Mouse (Mus musculus) hindbrain, embryonic 10.5 days (tissue): ENCODE data around the gene Als2cr12. TPM values are rescaled to one million over a fixed set of nuclear protein-coding genes. Genes with fewer than 3 reads are reported as not detected.
"Not testable (repeated sequence)": the region's sequence is repeated elsewhere in the genome, so short reads cannot be mapped to it uniquely, and the experiment has no call there.

Experiments used
- DNase-seq: peaks from one replicate; pipeline ENCODE4 v3.0.0-alpha.2; 2017; ENCODE audit warnings: low spot score
- H3K27ac ChIP-seq: fragments of 300-500 bp; sonication (generic); 2 replicates; pipeline ENCODE4 v1.5.1; 2016; ENCODE audit warnings: mild to moderate bottlenecking, moderate library complexity
- H3K27me3 ChIP-seq: fragments of 300-500 bp; sonication (generic); 2 replicates; pipeline ENCODE4 v1.6.1; 2016; ENCODE audit warnings: mild to moderate bottlenecking; ENCODE audit not compliant: poor library complexity, insufficient read depth, severe bottlenecking
- H3K36me3 ChIP-seq: fragments of 300-500 bp; sonication (generic); 2 replicates; pipeline ENCODE4 v1.6.1; 2016; ENCODE audit warnings: mild to moderate bottlenecking, moderate library complexity
- H3K4me1 ChIP-seq: fragments of 300-500 bp; sonication (generic); replicated peaks from 2 replicates; pipeline ENCODE4 v1.6.1; 2016; ENCODE audit warnings: mild to moderate bottlenecking
- H3K4me3 ChIP-seq: fragments of 300-500 bp; sonication (generic); 2 replicates; pipeline ENCODE4 v1.5.1; 2016; ENCODE audit warnings: mild to moderate bottlenecking, moderate library complexity
- H3K9me3 ChIP-seq: fragments of 300-500 bp; sonication (generic); 2 replicates; pipeline ENCODE4 v1.6.1; 2016; ENCODE audit warnings: mild to moderate bottlenecking, moderate library complexity
- WGBS: fragments of 180-500 bp; shearing (Covaris S2); methylation state at CpG from one replicate; pipeline ENCODE4 v1.1.7; 2016; 5-methylcytosine and 5-hydroxymethylcytosine counted together
- polyA plus RNA-seq: library from polyadenylated mRNA; unstranded; fragments of >200 nt; fragmentation: Nextera tagmentation; extraction: Ambion mirVana; gene quantifications from 2 replicates; pipeline ENCODE4 v1.2.1, GENCODE M21; 2016

The Als2cr12 gene
- polyA plus RNA-seq, 1 experiment from 2014 or later, result not detected

GRCm38 (mm10) chr1:58693696-58694095 is 2.1 kb downstream of the Als2cr12 start:
- 79% methylated on average over 1 of the region's 1 CpGs for WGBS
- Histone ChIP-seq H3K4me3 (no peak overlapping the region), H3K27me3 (no peaks in the 10 kb centered on the region), H3K9me3 (no peaks in the 10 kb centered on the region), H3K36me3 (no peaks in the 10 kb centered on the region), H3K27ac (no peak overlapping the region), H3K4me1 (no peaks in the 10 kb centered on the region)
- DNase-seq, result no peak

- not testable (repeated sequence) for H3K4me1 ChIP-seq, H3K4me3 ChIP-seq, H3K9me3 ChIP-seq, DNase-seq, H3K27me3 ChIP-seq, H3K27ac ChIP-seq, H3K36me3 ChIP-seq
- WGBS, result 50% methylated on average over 1 of the region's 1 CpGs
These were observed 4.1 kb downstream of the Als2cr12 start for GRCm38 (mm10) chr1:58691718-58692117.

GRCm38 (mm10) chr1:58690834-58691488 is 4.8 kb downstream of the Als2cr12 start:
- not testable (repeated sequence) for DNase-seq, H3K36me3 ChIP-seq, H3K27ac ChIP-seq, H3K4me3 ChIP-seq, H3K4me1 ChIP-seq, H3K9me3 ChIP-seq, H3K27me3 ChIP-seq
- WGBS, result 57% methylated on average over 3 of the region's 3 CpGs

GRCm38 (mm10) chr1:58690006-58690744 is 5.6 kb downstream of the Als2cr12 start:
- 63% methylated on average over 6 of the region's 6 CpGs for WGBS
- peaks cover 3% of the 10 kb centered on the region; the same call in 1 of the 2 replicates for H3K9me3 ChIP-seq
- H3K4me1 ChIP-seq, result no peaks in the 10 kb centered on the region
- DNase-seq, result no peak
- no peak overlapping the region for H3K4me3 ChIP-seq
- no peaks in the 10 kb centered on the region for H3K27me3 ChIP-seq
- no peaks in the 10 kb centered on the region for H3K36me3 ChIP-seq
- no peak overlapping the region for H3K27ac ChIP-seq

- Histone ChIP-seq H3K27ac (no peak overlapping the region), H3K4me3 (no peak overlapping the region), H3K9me3 (peaks cover 3% of the 10 kb centered on the region; the same call in 1 of the 2 replicates), H3K4me1 (no peaks in the 10 kb centered on the region), H3K27me3 (no peaks in the 10 kb centered on the region), H3K36me3 (no peaks in the 10 kb centered on the region)
- no peak for DNase-seq
- 90% methylated on average over 1 of the region's 1 CpGs for WGBS
These were observed 6.4 kb downstream of the Als2cr12 start for GRCm38 (mm10) chr1:58689426-58689825.

GRCm38 (mm10) chr1:58678412-58678811 is 17.4 kb downstream of the Als2cr12 start:
- not testable (repeated sequence) for H3K4me3 ChIP-seq, H3K27ac ChIP-seq, DNase-seq, H3K4me1 ChIP-seq, H3K36me3 ChIP-seq, H3K9me3 ChIP-seq, H3K27me3 ChIP-seq
- 87% methylated on average over 5 of the region's 5 CpGs for WGBS

GRCm38 (mm10) chr1:58677575-58677974 is 18.2 kb downstream of the Als2cr12 start:
- Histone ChIP-seq H3K4me1 (no peaks in the 10 kb centered on the region), H3K27me3 (no peaks in the 10 kb centered on the region), H3K27ac (no peak overlapping the region), H3K9me3 (no peaks in the 10 kb centered on the region), H3K4me3 (no peak overlapping the region), H3K36me3 (no peaks in the 10 kb centered on the region)
- WGBS, result 90% methylated on average over 1 of the region's 1 CpGs
- DNase-seq, result peak; percentile 20

- no peak for DNase-seq
- no peak overlapping the region for H3K4me3 ChIP-seq
- H3K27ac ChIP-seq, result no peak overlapping the region
- no peaks in the 10 kb centered on the region for H3K36me3 ChIP-seq
- WGBS, result 88% methylated on average over 3 of the region's 3 CpGs
- H3K9me3 ChIP-seq, result no peaks in the 10 kb centered on the region
- no peaks in the 10 kb centered on the region for H3K27me3 ChIP-seq
- H3K4me1 ChIP-seq, result no peaks in the 10 kb centered on the region
These were observed 20.8 kb downstream of the Als2cr12 start for GRCm38 (mm10) chr1:58675011-58675410.

GRCm38 (mm10) chr1:58672116-58672515 is 23.7 kb downstream of the Als2cr12 start:
- H3K4me3 ChIP-seq, result no peak overlapping the region
- 86% methylated on average over 2 of the region's 2 CpGs for WGBS
- no peaks in the 10 kb centered on the region for H3K27me3 ChIP-seq
- no peak for DNase-seq
- no peaks in the 10 kb centered on the region for H3K36me3 ChIP-seq
- H3K4me1 ChIP-seq, result no peaks in the 10 kb centered on the region
- no peak overlapping the region for H3K27ac ChIP-seq
- no peaks in the 10 kb centered on the region for H3K9me3 ChIP-seq

- 85% methylated on average over 3 of the region's 3 CpGs for WGBS
- DNase-seq, H3K9me3 ChIP-seq, H3K36me3 ChIP-seq, H3K27ac ChIP-seq, H3K4me1 ChIP-seq, H3K27me3 ChIP-seq, H3K4me3 ChIP-seq: not testable (repeated sequence)
These were observed 26.2 kb downstream of the Als2cr12 start for GRCm38 (mm10) chr1:58669635-58670034.

GRCm38 (mm10) chr1:58668191-58668590 is 27.6 kb downstream of the Als2cr12 start:
- H3K36me3 ChIP-seq, result no peaks in the 10 kb centered on the region
- 80% methylated on average over 5 of the region's 5 CpGs for WGBS
- DNase-seq, result no peak

GRCm38 (mm10) chr1:58663365-58663764 is 32.4 kb downstream of the Als2cr12 start:
- not testable (repeated sequence) for H3K9me3 ChIP-seq, H3K36me3 ChIP-seq, DNase-seq, H3K4me1 ChIP-seq, H3K4me3 ChIP-seq, H3K27ac ChIP-seq, H3K27me3 ChIP-seq
- 91% methylated on average over 3 of the region's 3 CpGs for WGBS

More at GRCm38 (mm10) chr1:58668191-58668590, 27.6 kb downstream of the Als2cr12 start:
- H3K27ac ChIP-seq, result no peak overlapping the region
- no peak overlapping the region for H3K4me3 ChIP-seq
- no peaks in the 10 kb centered on the region for H3K9me3 ChIP-seq
- H3K27me3 ChIP-seq, result no peaks in the 10 kb centered on the region
- no peaks in the 10 kb centered on the region for H3K4me1 ChIP-seq

- not testable (repeated sequence) for H3K4me1 ChIP-seq, H3K9me3 ChIP-seq, H3K27me3 ChIP-seq, H3K36me3 ChIP-seq, H3K27ac ChIP-seq, H3K4me3 ChIP-seq, DNase-seq
- 95% methylated on average over 5 of the region's 5 CpGs for WGBS
These were observed 33.1 kb downstream of the Als2cr12 start for GRCm38 (mm10) chr1:58662671-58663070.
